Mouse (Mus musculus) heart, postnatal 0 days (tissue): ENCODE data around the gene Ism2.

Experiments used
- CTCF ChIP-seq: IDR thresholded peaks from 2 replicates; pipeline ENCODE4 v1.5.1; 2016; ENCODE audit warnings: antibody characterized with exemption, control low read depth, low read depth
- EP300 ChIP-seq: IDR thresholded peaks from 2 replicates; pipeline ENCODE4 v1.6.1; 2016; ENCODE audit warnings: antibody characterized with exemption, low read depth

DNA sequence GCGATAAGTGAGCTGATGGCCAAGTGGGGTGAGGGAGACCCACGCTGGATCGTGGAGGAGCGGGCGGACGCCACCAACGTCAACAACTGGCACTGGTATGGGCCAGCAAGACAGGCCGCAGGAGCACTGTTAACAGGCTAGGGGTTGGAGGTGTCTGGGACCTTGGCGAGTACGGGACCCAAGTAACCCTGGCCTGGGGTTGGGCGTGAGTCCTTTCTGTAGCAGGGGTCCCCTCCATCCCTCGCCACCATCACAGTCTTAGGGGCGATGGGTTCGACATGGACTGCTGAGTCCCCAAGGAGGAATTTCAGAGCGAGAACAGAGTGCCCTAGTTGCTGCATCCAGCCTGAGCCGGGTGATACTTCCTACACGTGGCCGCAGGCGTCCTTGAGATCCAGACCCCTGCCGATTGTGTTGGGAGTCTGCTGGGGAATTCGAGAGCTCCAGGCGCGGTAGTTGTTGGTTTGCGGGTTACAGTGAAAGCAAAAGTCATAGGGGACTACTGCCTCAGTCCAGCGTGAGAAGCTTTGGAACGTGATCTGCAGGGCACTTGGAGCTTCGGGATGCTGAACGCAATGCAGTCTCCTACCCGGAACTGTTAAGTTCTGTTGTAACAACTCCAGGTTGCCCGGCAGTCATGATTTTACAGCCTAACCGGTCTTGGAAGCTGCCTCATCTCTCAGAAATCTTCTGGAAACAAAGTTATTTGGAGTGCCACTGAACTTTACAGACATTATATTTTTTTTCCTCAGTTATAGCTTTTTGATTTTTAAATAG, 32.5 kb downstream of the Ism2 start:
- TF ChIP-seq CTCF: no peak
- TF ChIP-seq EP300: no peak
